Mouse (Mus musculus): ENCODE measurements around the gene Tesk1. TPM values are rescaled to one million over a fixed set of nuclear protein-coding genes. Genes with fewer than 3 reads are reported as not detected.

Gene Tesk1
- total RNA-seq, 2 experiments from 2014 or later, result 5.7 to 6.3 TPM

GRCm38 (mm10) chr4:43492101-43492820 is 50.5 kb downstream of the Tesk1 start:
- no peak for ATAC-seq (replicated peaks; ENCODE audit: poor library complexity)

GRCm38 (mm10) chr4:43492821-43493185 is 51.1 kb downstream of the Tesk1 start, which contains the start of gene Ccdc107:
Ccdc107 (plus strand) TSS chr4:43492900.
- peak; percentile 90 for ATAC-seq (replicated peaks; ENCODE audit: poor library complexity)

GRCm38 (mm10) chr4:43493186-43493845 is 51.6 kb downstream of the Tesk1 start:
- ATAC-seq (replicated peaks; ENCODE audit: poor library complexity), result peak; percentile 72

- no peak for ATAC-seq (replicated peaks; ENCODE audit: poor library complexity)
Measured at GRCm38 (mm10) chr4:43493846-43494240, 52.1 kb downstream of the Tesk1 start.

GRCm38 (mm10) chr4:43496587-43496986 is 54.8 kb downstream of the Tesk1 start:
- ATAC-seq (replicated peaks; ENCODE audit: poor library complexity), result no peak

GRCm38 (mm10) chr4:43497405-43497804 is 55.7 kb downstream of the Tesk1 start:
- ATAC-seq (replicated peaks; ENCODE audit: poor library complexity), result no peak

Other genes with a start within 250 kb of the Tesk1 start
- 0.15 TPM in 1 of 2 replicates, not detected in the other for gene Atp8b5, start 174.8 kb upstream of the Tesk1 start, total RNA-seq (2015)
- gene Atp8b5, start 174.8 kb upstream of the Tesk1 start, total RNA-seq (2017), result 0.04 and 1.0 TPM in 2 replicates
- 0.32 and 0.44 TPM in 2 replicates for gene Rusc2, start 60.0 kb upstream of the Tesk1 start, total RNA-seq (2015)
- 0.61 and 0.71 TPM in 2 replicates for gene Rusc2, start 60.0 kb upstream of the Tesk1 start, total RNA-seq (2017)
- not detected in 2 replicates for gene Fam166b, start 12.8 kb upstream of the Tesk1 start, total RNA-seq (2015)
- not detected in 2 replicates for gene Fam166b, start 12.8 kb upstream of the Tesk1 start, total RNA-seq (2017)
- 2.2 and 6.3 TPM in 2 replicates for gene Cd72, start 12.7 kb downstream of the Tesk1 start, total RNA-seq (2015)
- gene Cd72, start 12.7 kb downstream of the Tesk1 start, total RNA-seq (2017), result 8.2 and 8.7 TPM in 2 replicates
- gene Sit1, start 41.8 kb downstream of the Tesk1 start, total RNA-seq (2015), result not detected in 2 replicates
- not detected in 2 replicates for gene Sit1, start 41.8 kb downstream of the Tesk1 start, total RNA-seq (2017)
- gene Ccdc107, start 51.0 kb downstream of the Tesk1 start, total RNA-seq (2015), result 34.5 and 43.0 TPM in 2 replicates
- 49.6 and 53.9 TPM in 2 replicates for gene Ccdc107, start 51.0 kb downstream of the Tesk1 start, total RNA-seq (2017)
- 44.2 and 55.1 TPM in 2 replicates for gene Arhgef39, start 57.8 kb downstream of the Tesk1 start, total RNA-seq (2015)
- 47.5 and 65.0 TPM in 2 replicates for gene Arhgef39, start 57.8 kb downstream of the Tesk1 start, total RNA-seq (2017)
- 10.4 and 15.0 TPM in 2 replicates for gene Car9, start 65.0 kb downstream of the Tesk1 start, total RNA-seq (2015)
- 4.0 and 10.5 TPM in 2 replicates for gene Car9, start 65.0 kb downstream of the Tesk1 start, total RNA-seq (2017)
- gene Tpm2, start 81.8 kb downstream of the Tesk1 start, total RNA-seq (2015), result 0.56 and 3.0 TPM in 2 replicates
- gene Tpm2, start 81.8 kb downstream of the Tesk1 start, total RNA-seq (2017), result 3.8 and 5.8 TPM in 2 replicates
- gene Creb3, start 120.4 kb downstream of the Tesk1 start, total RNA-seq (2015), result 8.9 and 10.3 TPM in 2 replicates
- gene Creb3, start 120.4 kb downstream of the Tesk1 start, total RNA-seq (2017), result 41.6 and 64.7 TPM in 2 replicates
- 125 and 138 TPM in 2 replicates for gene Tln1, start 120.8 kb downstream of the Tesk1 start, total RNA-seq (2015)
- gene Tln1, start 120.8 kb downstream of the Tesk1 start, total RNA-seq (2017), result 167 and 253 TPM in 2 replicates
- 20.6 and 23.3 TPM in 2 replicates for gene Rgp1, start 136.8 kb downstream of the Tesk1 start, total RNA-seq (2015)
- gene Rgp1, start 136.8 kb downstream of the Tesk1 start, total RNA-seq (2017), result 8.7 and 14.5 TPM in 2 replicates
- gene Gba2, start 136.9 kb downstream of the Tesk1 start, total RNA-seq (2015), result 4.8 and 9.3 TPM in 2 replicates
- gene Gba2, start 136.9 kb downstream of the Tesk1 start, total RNA-seq (2017), result 7.2 and 8.1 TPM in 2 replicates
- not detected in 2 replicates for gene Msmp, start 142.6 kb downstream of the Tesk1 start, total RNA-seq (2015)
- not detected in 2 replicates for gene Msmp, start 142.6 kb downstream of the Tesk1 start, total RNA-seq (2017)
- gene Npr2, start 190.0 kb downstream of the Tesk1 start, total RNA-seq (2015), result 0.30 and 1.4 TPM in 2 replicates
- gene Npr2, start 190.0 kb downstream of the Tesk1 start, total RNA-seq (2017), result 0.21 and 1.3 TPM in 2 replicates
- 0.22 TPM in 1 of 2 replicates, not detected in the other for gene Spag8, start 211.7 kb downstream of the Tesk1 start, total RNA-seq (2015)
- gene Spag8, start 211.7 kb downstream of the Tesk1 start, total RNA-seq (2017), result 0.71 TPM in 1 of 2 replicates, not detected in the other
- 36.5 and 52.7 TPM in 2 replicates for gene Hint2, start 214.5 kb downstream of the Tesk1 start, total RNA-seq (2015)
- 43.1 and 58.6 TPM in 2 replicates for gene Hint2, start 214.5 kb downstream of the Tesk1 start, total RNA-seq (2017)
- 0.47 and 0.95 TPM in 2 replicates for gene Tmem8b, start 227.0 kb downstream of the Tesk1 start, total RNA-seq (2015)
- gene Tmem8b, start 227.0 kb downstream of the Tesk1 start, total RNA-seq (2017), result 0.25 and 0.61 TPM in 2 replicates
- gene Fam221b, start 227.2 kb downstream of the Tesk1 start, total RNA-seq (2015), result 0.07 TPM in 2 replicates
- 0.44 and 0.62 TPM in 2 replicates for gene Fam221b, start 227.2 kb downstream of the Tesk1 start, total RNA-seq (2017)